Mouse (Mus musculus): ENCODE measurements at regions not wholly inside any gene's neighbourhood (a gene's known extent, or its start where the extent isn't known, plus 50 kb on each side); places are given as distances from the start of the nearest gene placed in this dataset.

DNA sequence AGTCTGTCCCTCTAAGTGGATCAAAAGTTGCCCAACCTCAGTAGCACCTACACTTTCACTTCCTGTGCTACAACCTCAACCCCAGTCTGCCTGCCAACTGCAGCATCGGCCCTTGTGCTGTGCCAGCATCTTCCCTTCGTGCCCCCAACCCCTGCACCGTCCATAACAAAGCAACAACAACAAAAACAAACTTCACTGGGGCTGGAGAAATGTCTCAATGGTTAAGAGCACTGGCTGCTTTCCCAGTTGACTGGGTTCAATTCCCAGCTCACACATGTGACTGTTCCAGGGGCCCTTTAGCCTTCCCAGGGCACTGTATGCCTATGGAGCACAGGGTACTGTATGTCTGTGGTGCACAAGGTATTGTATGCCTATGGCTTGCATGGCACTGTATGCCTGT is 114.4 kb downstream of the Thbs2 start:
- TF ChIP-seq POLR2A (IDR thresholded peaks at IDR 0.05; ENCODE audit: insufficient read depth, low read length) (no peak), CTCF (IDR thresholded peaks at IDR 0.05; ENCODE audit: low read depth, low read length) (no peak), EP300 (IDR thresholded peaks at IDR 0.05; ENCODE audit: insufficient read depth, low read depth, low read length) (no peak)

Measured in ES-Bruce4 (cell line).